Mouse (Mus musculus) G1E (cell line): Measurements from ENCODE around the gene Baz1a. TPM values are rescaled to one million over a fixed set of nuclear protein-coding genes. Genes with fewer than 3 reads are reported as not detected.

Experiments
- ATAC-seq: 2 replicates; pipeline ENCODE4 v1.8.0; 2016; ENCODE audit warnings: mild to moderate bottlenecking; ENCODE audit not compliant: insufficient number of reproducible peaks, poor library complexity, low FRiP score, severe bottlenecking; ENCODE audit errors: extremely low read depth
- DNase-seq: peaks from one replicate; pipeline ENCODE4 v3.0.0; 2012; ENCODE audit warnings: low spot score
- H3K27me3 ChIP-seq: 2 replicates; pipeline ENCODE4 v1.6.1; 2012; ENCODE audit warnings: mild to moderate bottlenecking, low read length, inconsistent platforms; ENCODE audit not compliant: insufficient read depth
- H3K36me3 ChIP-seq: replicated peaks from 2 replicates; pipeline ENCODE3; 2012; ENCODE audit warnings: mild to moderate bottlenecking, inconsistent platforms
- H3K4me1 ChIP-seq: 2 replicates; pipeline ENCODE4 v1.6.1; 2012; ENCODE audit warnings: low read depth, low read length, inconsistent platforms, mixed read lengths; ENCODE audit not compliant: insufficient read depth
- H3K4me3 ChIP-seq: 2 replicates; pipeline ENCODE4 v1.5.1; 2012; ENCODE audit warnings: low read depth, mild to moderate bottlenecking, inconsistent platforms, low read length, moderate library complexity, mixed read lengths
- H3K9me3 ChIP-seq: replicated peaks from 2 replicates; pipeline ENCODE4 v1.6.1; 2012; ENCODE audit warnings: inconsistent platforms
- CTCF ChIP-seq: IDR thresholded peaks from 2 replicates; pipeline ENCODE4 v1.5.1; 2012; ENCODE audit warnings: low read depth, low read length, inconsistent platforms, mixed read lengths
- GATA1 ChIP-seq: IDR thresholded peaks from 2 replicates; pipeline ENCODE4 v1.6.1; 2012; ENCODE audit warnings: borderline replicate concordance, low read length, inconsistent platforms, mixed read lengths
- GATA2 ChIP-seq: IDR thresholded peaks from 2 replicates; pipeline ENCODE4 v1.6.1; 2012; ENCODE audit warnings: low read depth, low read length, inconsistent platforms, borderline replicate concordance
- POLR2AphosphoS5 ChIP-seq: IDR thresholded peaks from 2 replicates; pipeline ENCODE4 v1.6.1; 2012; ENCODE audit warnings: low read depth, low read length, inconsistent platforms; ENCODE audit not compliant: insufficient replicate concordance
- TAL1 ChIP-seq: conservative IDR thresholded peaks from 2 replicates; pipeline ENCODE4 v1.6.1; 2012; ENCODE audit warnings: low read depth, low read length, inconsistent platforms, mixed read lengths
- polyA plus RNA-seq: library from polyadenylated mRNA; stranded (reverse); fragments of >175 nt; gene quantifications from 2 replicates; pipeline ENCODE4 v1.2.3, GENCODE M21; 2012
- total RNA-seq, 2 experiments: library from RNA; stranded (forward) in 1 of 2; stranded (reverse) in 1 of 2; fragments of 200-1000 nt in 1 of 2; fragments of >200 nt in 1 of 2; fragmentation: Nextera tagmentation in 1 of 2; gene quantifications; 2 replicates each; pipeline ENCODE4 v1.2.3; 2014 to 2017

The Baz1a gene
- total and polyA plus RNA-seq, 3 experiments = 34.1 to 370 (median 174) TPM

GRCm38 (mm10) chr12:54844415-54844814 lies 169.7 kb downstream of the Baz1a start:
- Histone ChIP-seq H3K36me3 (no peaks in the 10 kb centered on the region), H3K27me3 (no peaks in the 10 kb centered on the region; the same call in 1 of the 2 replicates), H3K9me3 (no peaks in the 10 kb centered on the region), H3K4me1 (peaks cover 12% of the 10 kb centered on the region), H3K4me3 (no peak overlapping the region)
- DNase-seq = no peak
- no peak for ATAC-seq
- no peak for TF ChIP-seq POLR2AphosphoS5
- no peak for TF ChIP-seq CTCF
- TF ChIP-seq TAL1 = no peak
- no peak for TF ChIP-seq GATA1
- TF ChIP-seq GATA2 = no peak

Other genes with a start within 250 kb of the Baz1a start
- 74.0 and 80.4 TPM in 2 replicates for gene Snx6, start 218.6 kb downstream of the Baz1a start, total RNA-seq (2014; fragmentation: Nextera tagmentation)
- gene Snx6, start 218.6 kb downstream of the Baz1a start, total RNA-seq (2017) = 162 and 188 TPM in 2 replicates
- gene Snx6, start 218.6 kb downstream of the Baz1a start, polyA plus RNA-seq = 14.0 and 17.5 TPM in 2 replicates
- 53.0 and 72.6 TPM in 2 replicates for gene Cfl2, start 151.5 kb downstream of the Baz1a start, total RNA-seq (2014; fragmentation: Nextera tagmentation)
- gene Cfl2, start 151.5 kb downstream of the Baz1a start, total RNA-seq (2017) = 45.0 and 46.9 TPM in 2 replicates
- gene Cfl2, start 151.5 kb downstream of the Baz1a start, polyA plus RNA-seq = 2.7 and 3.1 TPM in 2 replicates
- gene Gm20403, start 27.8 kb downstream of the Baz1a start, total RNA-seq (2014; fragmentation: Nextera tagmentation) = not detected in 2 replicates
- gene Gm20403, start 27.8 kb downstream of the Baz1a start, total RNA-seq (2017) = not detected in 2 replicates
- 0.46 and 0.79 TPM in 2 replicates for gene Gm20403, start 27.8 kb downstream of the Baz1a start, polyA plus RNA-seq
- gene 2700097O09Rik, start 65.8 kb upstream of the Baz1a start, total RNA-seq (2014; fragmentation: Nextera tagmentation) = 46.5 and 53.1 TPM in 2 replicates
- gene 2700097O09Rik, start 65.8 kb upstream of the Baz1a start, total RNA-seq (2017) = 42.5 and 42.8 TPM in 2 replicates
- 1.5 and 1.7 TPM in 2 replicates for gene 2700097O09Rik, start 65.8 kb upstream of the Baz1a start, polyA plus RNA-seq
- gene Srp54a, start 65.9 kb upstream of the Baz1a start, total RNA-seq (2014; fragmentation: Nextera tagmentation) = 287 and 299 TPM in 2 replicates
- 279 and 303 TPM in 2 replicates for gene Srp54a, start 65.9 kb upstream of the Baz1a start, total RNA-seq (2017)
- gene Srp54a, start 65.9 kb upstream of the Baz1a start, polyA plus RNA-seq = 67.6 and 70.2 TPM in 2 replicates
- gene Fam177a, start 110.1 kb upstream of the Baz1a start, total RNA-seq (2014; fragmentation: Nextera tagmentation) = 6.9 and 11.7 TPM in 2 replicates
- gene Fam177a, start 110.1 kb upstream of the Baz1a start, total RNA-seq (2017) = 22.7 and 26.1 TPM in 2 replicates
- 6.7 and 7.4 TPM in 2 replicates for gene Fam177a, start 110.1 kb upstream of the Baz1a start, polyA plus RNA-seq
- 128 and 152 TPM in 2 replicates for gene Srp54b, start 140.8 kb upstream of the Baz1a start, total RNA-seq (2014; fragmentation: Nextera tagmentation)
- 217 and 252 TPM in 2 replicates for gene Srp54b, start 140.8 kb upstream of the Baz1a start, total RNA-seq (2017)
- 133 and 152 TPM in 2 replicates for gene Srp54b, start 140.8 kb upstream of the Baz1a start, polyA plus RNA-seq
- gene 1700047I17Rik2, start 185.2 kb upstream of the Baz1a start, total RNA-seq (2014; fragmentation: Nextera tagmentation) = 19.1 and 22.5 TPM in 2 replicates
- gene 1700047I17Rik2, start 185.2 kb upstream of the Baz1a start, total RNA-seq (2017) = not detected in 2 replicates
- gene 1700047I17Rik2, start 185.2 kb upstream of the Baz1a start, polyA plus RNA-seq = not detected in 2 replicates
- 102 and 121 TPM in 2 replicates for gene Srp54c, start 215.8 kb upstream of the Baz1a start, total RNA-seq (2014; fragmentation: Nextera tagmentation)
- 138 and 154 TPM in 2 replicates for gene Srp54c, start 215.8 kb upstream of the Baz1a start, total RNA-seq (2017)
- 1.5 and 2.3 TPM in 2 replicates for gene Srp54c, start 215.8 kb upstream of the Baz1a start, polyA plus RNA-seq